Mouse (Mus musculus) CH12.LX (cell line): Measurements from ENCODE around the gene Hsh2d. TPM values are rescaled to one million over a fixed set of nuclear protein-coding genes. Genes with fewer than 3 reads are reported as not detected.

Experiments used
- DNase-seq: peaks from one replicate; pipeline ENCODE4 v3.0.0-alpha.2; 2013; ENCODE audit errors: extremely low read depth
- H3K27ac ChIP-seq: 2 replicates; pipeline ENCODE4 v1.5.1; 2012; ENCODE audit warnings: low read depth, mild to moderate bottlenecking, control low read depth, moderate library complexity; ENCODE audit not compliant: insufficient read depth
- H3K27me3 ChIP-seq: replicated peaks from 2 replicates; pipeline ENCODE3; 2012; ENCODE audit warnings: inconsistent platforms
- H3K36me3 ChIP-seq, 2 experiments: replicated peaks in 1 of 2; 2 replicates each; pipeline versions ENCODE3 to v1.6.1; 2012; ENCODE audit warnings: inconsistent platforms in 1 of 2, low read length in 1 of 2, mild to moderate bottlenecking in 1 of 2, mixed read lengths in 1 of 2, moderate library complexity in 1 of 2; ENCODE audit not compliant: control insufficient read depth in 1 of 2, insufficient read depth in 1 of 2
- H3K4me1 ChIP-seq, 2 experiments: 2 replicates each; pipeline ENCODE4 v1.6.1; 2012; ENCODE audit warnings: inconsistent platforms in 1 of 2, moderate library complexity in 1 of 2; ENCODE audit not compliant: insufficient read depth in 2 of 2, control insufficient read depth in 1 of 2
- H3K4me2 ChIP-seq: 2 replicates; pipeline ENCODE4 v1.6.1; 2012; ENCODE audit warnings: low read depth, mild to moderate bottlenecking, control low read depth; ENCODE audit not compliant: poor library complexity, insufficient read depth, severe bottlenecking
- H3K4me3 ChIP-seq, 3 experiments: fragments of 150-350 bp in 1 of 3; sonication (generic) in 1 of 3; replicated peaks in 1 of 3; 2 replicates each; pipeline versions ENCODE3 to v1.5.1; 2011 to 2012; ENCODE audit warnings: low read depth in 2 of 3, low read length in 2 of 3, mild to moderate bottlenecking in 2 of 3, moderate library complexity in 2 of 3, control low read depth in 1 of 3, improper control_type of control experiment in 1 of 3, inconsistent platforms in 1 of 3, mixed read lengths in 1 of 3; ENCODE audit not compliant: poor library complexity in 1 of 3
- H3K79me2 ChIP-seq: replicated peaks from 2 replicates; pipeline ENCODE4 v1.6.1; 2012; ENCODE audit warnings: mild to moderate bottlenecking, moderate library complexity; ENCODE audit not compliant: control insufficient read depth, poor library complexity, insufficient read depth, severe bottlenecking; ENCODE audit errors: extremely low read depth
- H3K9ac ChIP-seq: 2 replicates; pipeline ENCODE4 v1.6.1; 2012; ENCODE audit warnings: low read depth, mild to moderate bottlenecking, control low read depth, moderate library complexity; ENCODE audit not compliant: insufficient read depth
- H3K9me3 ChIP-seq: replicated peaks from 2 replicates; pipeline ENCODE3; 2012; ENCODE audit warnings: low read length, inconsistent platforms, mixed read lengths
- CTCF ChIP-seq, 2 experiments: IDR thresholded peaks in 1 of 2; conservative IDR thresholded peaks in 1 of 2; 2 replicates each; pipeline ENCODE4 v1.5.1; 2011 to 2012; ENCODE audit warnings: low read depth in 2 of 2, low read length in 2 of 2, improper control_type of control experiment in 1 of 2, inconsistent platforms in 1 of 2, mild to moderate bottlenecking in 1 of 2, moderate library complexity in 1 of 2
- EP300 ChIP-seq: IDR thresholded peaks from 2 replicates; pipeline ENCODE4 v1.6.1; 2011; ENCODE audit warnings: low read length, improper control_type of control experiment
- GABPA ChIP-seq: IDR thresholded peaks from 2 replicates; pipeline ENCODE4 v1.6.1; 2012; ENCODE audit warnings: low read depth, low read length, improper control_type of control experiment, inconsistent platforms; ENCODE audit not compliant: insufficient replicate concordance
- IRF4 ChIP-seq: IDR thresholded peaks from 2 replicates; pipeline ENCODE4 v1.6.1; 2014; ENCODE audit warnings: low read depth, mild to moderate bottlenecking, inconsistent platforms, low read length, improper control_type of control experiment
- JUND ChIP-seq: conservative IDR thresholded peaks from 2 replicates; pipeline ENCODE4 v1.6.1; 2011; ENCODE audit warnings: low read depth, low read length, improper control_type of control experiment
- MXI1 ChIP-seq: IDR thresholded peaks from 2 replicates; pipeline ENCODE4 v1.6.1; 2011; ENCODE audit warnings: mild to moderate bottlenecking, low read depth, low read length, improper control_type of control experiment
- MYC ChIP-seq: IDR thresholded peaks from 2 replicates; pipeline ENCODE4 v1.6.1; 2011; ENCODE audit warnings: low read depth, mild to moderate bottlenecking, improper control_type of control experiment, low read length
- NRF1 ChIP-seq: IDR thresholded peaks from 2 replicates; pipeline ENCODE4 v1.6.1; 2014; ENCODE audit warnings: low read depth, mild to moderate bottlenecking, inconsistent platforms, low read length, improper control_type of control experiment, moderate library complexity
- POLR2A ChIP-seq: IDR thresholded peaks from 2 replicates; pipeline ENCODE4 v1.6.1; 2011; ENCODE audit warnings: low read depth, mild to moderate bottlenecking, improper control_type of control experiment, low read length
- RAD21 ChIP-seq: IDR thresholded peaks from 2 replicates; pipeline ENCODE4 v1.6.1; 2011; ENCODE audit warnings: low read depth, mild to moderate bottlenecking, low read length, improper control_type of control experiment, moderate library complexity
- RCOR1 ChIP-seq: conservative IDR thresholded peaks from 2 replicates; pipeline ENCODE4 v1.6.1; 2012; ENCODE audit warnings: low read depth, mild to moderate bottlenecking, inconsistent platforms, low read length, improper control_type of control experiment
- USF1 ChIP-seq: IDR thresholded peaks from 2 replicates; pipeline ENCODE4 v1.6.1; 2014; ENCODE audit warnings: low read depth, mild to moderate bottlenecking, inconsistent platforms, low read length, improper control_type of control experiment
- ZKSCAN1 ChIP-seq: IDR thresholded peaks from 2 replicates; pipeline ENCODE4 v1.6.1; 2012; ENCODE audit warnings: low read depth, inconsistent platforms, low read length, improper control_type of control experiment, borderline replicate concordance
- dilution Hi-C: fragments of 300-500 bp; cut with MboI; formaldehyde crosslinking; loops from 2 replicates; pipeline ENCODE4 v1.14.3; 2020; ENCODE audit warnings: low sequenced_read_pairs; ENCODE audit not compliant: extremely low pct_unique_long_range_greater_than_20kb, extremely low pct_ligation_motif_present
- in situ Hi-C: fragments of 300-500 bp; cut with MboI; formaldehyde crosslinking; loops from 3 replicates; pipeline ENCODE4 v1.14.3; 2019; ENCODE audit warnings: low sequenced_read_pairs, low pct_ligation_motif_present, low pct_unique_long_range_greater_than_20kb, mixed read lengths
- polyA plus RNA-seq: library from polyadenylated mRNA; unstranded; fragments of >175 nt; gene quantifications from 2 replicates; pipeline ENCODE4 v1.2.1, GENCODE M21; 2012; ENCODE audit warnings: low read depth; ENCODE audit not compliant: insufficient read length
- total RNA-seq, 2 experiments: library from RNA; depleted of rRNA; stranded (reverse); fragments of 300-350 nt in 1 of 2; fragments of >200 nt in 1 of 2; gene quantifications; 2 replicates each; pipeline ENCODE4 v1.2.3; 2012 to 2014

Gene Hsh2d
- total and polyA plus RNA-seq, 3 experiments, result 17.9 to 25.1 (median 24.1) TPM

- TF ChIP-seq MYC (peak; percentile 79; the same call in 1 of the 2 replicates), RCOR1 (no peak), MXI1 (peak; percentile 83), IRF4 (peak; percentile 54; the same call in 1 of the 2 replicates), JUND (no peak), USF1 (no peak), GABPA (no peak; the same call in 1 of the 2 replicates), ZKSCAN1 (no peak), POLR2A (peak; percentile 73), EP300 (no peak), NRF1 (peak; percentile 79)
Measured at GRCm38 (mm10) chr8:72219541-72220363, 30.3 kb downstream of the Hsh2d start, which contains the start of gene Fam32a (continued).

- peaks cover 3 to 27% of the 10 kb centered on the region in 2 experiments; a peak in 3 of 4 replicates for H3K4me1 ChIP-seq
- H3K36me3 ChIP-seq, result peaks cover 28 to 33% of the 10 kb centered on the region in 2 experiments
- H3K27me3 ChIP-seq, result no peaks in the 10 kb centered on the region
- DNase-seq, result no peak
- H3K79me2 ChIP-seq, result peaks cover 16% of the 10 kb centered on the region
- H3K27ac ChIP-seq, result no peak overlapping the region
- in situ Hi-C loops (no loop called here), dilution Hi-C loops (no loop called here)
- no peaks in the 10 kb centered on the region for H3K9me3 ChIP-seq
- peak overlapping the region; percentile 88; the same call in 1 of the 2 replicates for H3K9ac ChIP-seq
- peak overlapping the region; percentile 75 to 79 (median 76) for H3K4me3 ChIP-seq
- TF ChIP-seq IRF4 (no peak), MXI1 (0 out of 2 replicates have a peak, but pooled peaks have one; percentile 2), CTCF (conservative IDR thresholded peaks at IDR 0.05 in 1 of 2, IDR thresholded peaks at IDR 0.05 in 1 of 2; ENCODE audit: low read depth in 2 of 2, low read length in 2 of 2) (peak; percentile 11 to 41; a peak in 2 of 4 replicates)
- TF ChIP-seq, all 38 proteins: peak for 2
- peak overlapping the region; percentile 84 for H3K4me2 ChIP-seq
Measured at GRCm38 (mm10) chr8:72220758-72221157, 31.3 kb downstream of the Hsh2d start.

- H3K79me2 ChIP-seq, result peaks cover 16% of the 10 kb centered on the region
- no peak overlapping the region for H3K4me2 ChIP-seq
- H3K36me3 ChIP-seq, result peaks cover 28 to 33% of the 10 kb centered on the region in 2 experiments
- H3K9ac ChIP-seq, result no peak overlapping the region
- no peak overlapping the region for H3K27ac ChIP-seq
- dilution Hi-C loops (no loop called here), in situ Hi-C loops (no loop called here)
- TF ChIP-seq IRF4 (no peak), GABPA (no peak), RAD21 (no peak)
- H3K9me3 ChIP-seq, result no peaks in the 10 kb centered on the region
- H3K27me3 ChIP-seq, result no peaks in the 10 kb centered on the region
- peaks cover 0 to 16% of the 10 kb centered on the region in 2 experiments; a peak in 2 of 4 replicates for H3K4me1 ChIP-seq
- DNase-seq, result no peak
- H3K4me3 ChIP-seq, result no peak overlapping the region
Measured at GRCm38 (mm10) chr8:72222656-72223055, 33.2 kb downstream of the Hsh2d start.
